Mouse (Mus musculus): ENCODE data around the gene Gzmg. TPM values are rescaled to one million over a fixed set of nuclear protein-coding genes. Genes with fewer than 3 reads are reported as not detected.
"Not testable (repeated sequence)": the region's sequence is repeated elsewhere in the genome, so short reads cannot be mapped to it uniquely, and the experiment has no call there.

Gene Gzmg
- not detected in 2 replicates for total RNA-seq (2017)

GRCm38 (mm10) chr14:56159479-56159878 lies at the start of gene Gzmg:
Gene Gzmg, minus strand, starts transcription at chr14:56159579.
- ATAC-seq (replicated peaks in 1 of 2; ENCODE audit: insufficient read depth in 1 of 2, low FRiP score in 2 of 2, low TSS enrichment in 1 of 2, low read depth in 1 of 2, poor library complexity in 2 of 2, severe bottlenecking in 2 of 2): not testable (repeated sequence)

- no peak for ATAC-seq (replicated peaks in 1 of 2; ENCODE audit: insufficient read depth in 1 of 2, low FRiP score in 2 of 2, low TSS enrichment in 1 of 2, low read depth in 1 of 2, poor library complexity in 2 of 2, severe bottlenecking in 2 of 2)
Observed at GRCm38 (mm10) chr14:56205613-56206012, 46.2 kb upstream of the Gzmg start.

- peak; percentile 58 to 73; a peak in 2 of 4 replicates for ATAC-seq (replicated peaks in 1 of 2; ENCODE audit: insufficient read depth in 1 of 2, low FRiP score in 2 of 2, low TSS enrichment in 1 of 2, low read depth in 1 of 2, poor library complexity in 2 of 2, severe bottlenecking in 2 of 2)
Observed at GRCm38 (mm10) chr14:56205021-56205420, 45.6 kb upstream of the Gzmg start.

GRCm38 (mm10) chr14:56203975-56204374 lies 44.6 kb upstream of the Gzmg start:
- peak; percentile 42 to 66 for ATAC-seq (replicated peaks in 1 of 2; ENCODE audit: insufficient read depth in 1 of 2, low FRiP score in 2 of 2, low TSS enrichment in 1 of 2, low read depth in 1 of 2, poor library complexity in 2 of 2, severe bottlenecking in 2 of 2)

GRCm38 (mm10) chr14:56186946-56187345 lies 27.6 kb upstream of the Gzmg start:
- peak in 1 of 2 experiments; percentile 5; a peak in 1 of 4 replicates for ATAC-seq (replicated peaks in 1 of 2; ENCODE audit: insufficient read depth in 1 of 2, low FRiP score in 2 of 2, low TSS enrichment in 1 of 2, low read depth in 1 of 2, poor library complexity in 2 of 2, severe bottlenecking in 2 of 2)

GRCm38 (mm10) chr14:56186521-56186920 lies 27.1 kb upstream of the Gzmg start:
- ATAC-seq (replicated peaks in 1 of 2; ENCODE audit: insufficient read depth in 1 of 2, low FRiP score in 2 of 2, low TSS enrichment in 1 of 2, low read depth in 1 of 2, poor library complexity in 2 of 2, severe bottlenecking in 2 of 2): no peak

- peak; percentile 58 to 59; a peak in 1 of 4 replicates for ATAC-seq (replicated peaks in 1 of 2; ENCODE audit: insufficient read depth in 1 of 2, low FRiP score in 2 of 2, low TSS enrichment in 1 of 2, low read depth in 1 of 2, poor library complexity in 2 of 2, severe bottlenecking in 2 of 2)
Observed at GRCm38 (mm10) chr14:56177651-56178050, 18.3 kb upstream of the Gzmg start.

- ATAC-seq (replicated peaks in 1 of 2; ENCODE audit: insufficient read depth in 1 of 2, low FRiP score in 2 of 2, low TSS enrichment in 1 of 2, low read depth in 1 of 2, poor library complexity in 2 of 2, severe bottlenecking in 2 of 2): no peak
Observed at GRCm38 (mm10) chr14:56174499-56174898, 15.1 kb upstream of the Gzmg start, which contains the start of gene Gzmn. Gene Gzmn, minus strand, starts transcription at chr14:56174599.

GRCm38 (mm10) chr14:56173396-56173795 lies 14.0 kb upstream of the Gzmg start:
- ATAC-seq (replicated peaks in 1 of 2; ENCODE audit: insufficient read depth in 1 of 2, low FRiP score in 2 of 2, low TSS enrichment in 1 of 2, low read depth in 1 of 2, poor library complexity in 2 of 2, severe bottlenecking in 2 of 2): no peak

- ATAC-seq (replicated peaks in 1 of 2; ENCODE audit: insufficient read depth in 1 of 2, low FRiP score in 2 of 2, low TSS enrichment in 1 of 2, low read depth in 1 of 2, poor library complexity in 2 of 2, severe bottlenecking in 2 of 2): no peak
Observed at GRCm38 (mm10) chr14:56172744-56173143, 13.4 kb upstream of the Gzmg start.

GRCm38 (mm10) chr14:56168009-56168408 lies 8.6 kb upstream of the Gzmg start:
- ATAC-seq (replicated peaks in 1 of 2; ENCODE audit: insufficient read depth in 1 of 2, low FRiP score in 2 of 2, low TSS enrichment in 1 of 2, low read depth in 1 of 2, poor library complexity in 2 of 2, severe bottlenecking in 2 of 2): no peak

- ATAC-seq (replicated peaks in 1 of 2; ENCODE audit: insufficient read depth in 1 of 2, low FRiP score in 2 of 2, low TSS enrichment in 1 of 2, low read depth in 1 of 2, poor library complexity in 2 of 2, severe bottlenecking in 2 of 2): no peak
Observed at GRCm38 (mm10) chr14:56162109-56162508, 2.7 kb upstream of the Gzmg start.

- ATAC-seq (replicated peaks in 1 of 2; ENCODE audit: insufficient read depth in 1 of 2, low FRiP score in 2 of 2, low TSS enrichment in 1 of 2, low read depth in 1 of 2, poor library complexity in 2 of 2, severe bottlenecking in 2 of 2): no peak
Observed at GRCm38 (mm10) chr14:56155340-56155739, 4.0 kb downstream of the Gzmg start.

- not testable (repeated sequence) for ATAC-seq (replicated peaks in 1 of 2; ENCODE audit: insufficient read depth in 1 of 2, low FRiP score in 2 of 2, low TSS enrichment in 1 of 2, low read depth in 1 of 2, poor library complexity in 2 of 2, severe bottlenecking in 2 of 2)
Observed at GRCm38 (mm10) chr14:56133675-56134074, 25.7 kb downstream of the Gzmg start.

- ATAC-seq (replicated peaks in 1 of 2; ENCODE audit: insufficient read depth in 1 of 2, low FRiP score in 2 of 2, low TSS enrichment in 1 of 2, low read depth in 1 of 2, poor library complexity in 2 of 2, severe bottlenecking in 2 of 2): not testable (repeated sequence)
Observed at GRCm38 (mm10) chr14:56132508-56132907, 26.9 kb downstream of the Gzmg start, which contains the start of gene Gzmd. Gene Gzmd, minus strand, starts transcription at chr14:56132608.

GRCm38 (mm10) chr14:56128341-56128740 lies 31.0 kb downstream of the Gzmg start:
- ATAC-seq (replicated peaks in 1 of 2; ENCODE audit: insufficient read depth in 1 of 2, low FRiP score in 2 of 2, low TSS enrichment in 1 of 2, low read depth in 1 of 2, poor library complexity in 2 of 2, severe bottlenecking in 2 of 2): no peak; a peak in 1 of 4 replicates

GRCm38 (mm10) chr14:56123516-56123915 lies 35.9 kb downstream of the Gzmg start:
- no peak for ATAC-seq (replicated peaks in 1 of 2; ENCODE audit: insufficient read depth in 1 of 2, low FRiP score in 2 of 2, low TSS enrichment in 1 of 2, low read depth in 1 of 2, poor library complexity in 2 of 2, severe bottlenecking in 2 of 2)

- ATAC-seq (replicated peaks in 1 of 2; ENCODE audit: insufficient read depth in 1 of 2, low FRiP score in 2 of 2, low TSS enrichment in 1 of 2, low read depth in 1 of 2, poor library complexity in 2 of 2, severe bottlenecking in 2 of 2): no peak
Observed at GRCm38 (mm10) chr14:56120525-56120924, 38.9 kb downstream of the Gzmg start, which contains the start of gene Gzme. Gene Gzme, minus strand, starts transcription at chr14:56120625.

- not testable (repeated sequence) for ATAC-seq (replicated peaks in 1 of 2; ENCODE audit: insufficient read depth in 1 of 2, low FRiP score in 2 of 2, low TSS enrichment in 1 of 2, low read depth in 1 of 2, poor library complexity in 2 of 2, severe bottlenecking in 2 of 2)
Observed at GRCm38 (mm10) chr14:56115531-56116310, 43.7 kb downstream of the Gzmg start.

Data from hematopoietic stem cell, adult 5-6 weeks (primary cell).